Mouse (Mus musculus) kidney, adult 2 months (tissue): Measurements from ENCODE around the gene Hipk2.

Experiments
- CTCF ChIP-seq: fragments of 200-500 bp; conservative IDR thresholded peaks from 2 replicates; pipeline ENCODE4 v1.5.1; 2011; ENCODE audit warnings: low read depth, mild to moderate bottlenecking, control low read depth, low read length, moderate library complexity, mixed read lengths; ENCODE audit not compliant: insufficient read depth, insufficient read length
- POLR2A ChIP-seq: fragments of 200-500 bp; IDR thresholded peaks from one replicate; pipeline ENCODE4 v1.6.1; 2011; ENCODE audit warnings: low read depth, low read length, control low read depth

GRCm38 (mm10) chr6:38760911-38761706, 114.9 kb downstream of the Hipk2 start:
- TF ChIP-seq CTCF (no peak), POLR2A (no peak)
